Mouse (Mus musculus): ENCODE measurements at regions not wholly inside any gene's neighbourhood (a gene's known extent, or its start where the extent isn't known, plus 50 kb on each side); places are given as distances from the start of the nearest gene placed in this dataset.

- H3K27me3 ChIP-seq (ENCODE audit: control insufficient read depth in 1 of 2, insufficient read depth in 2 of 2, low read length in 2 of 2) = no peaks in the 10 kb centered on the region; a peak in 1 of 4 replicates
- H3K36me3 ChIP-seq (ENCODE audit: control insufficient read depth in 1 of 2, insufficient read depth in 2 of 2, low read length in 2 of 2) = no peaks in the 10 kb centered on the region
- H3K4me3 ChIP-seq (ENCODE audit: control insufficient read depth in 1 of 2, insufficient read depth in 1 of 2, low read depth in 2 of 2, low read length in 2 of 2) = no peak overlapping the region
- H3K9ac ChIP-seq (ENCODE audit: control insufficient read depth, low read depth, low read length, poor library complexity, severe bottlenecking) = no peak overlapping the region
- H3K4me1 ChIP-seq (ENCODE audit: control insufficient read depth in 1 of 2, insufficient read depth in 2 of 2, low read length in 2 of 2) = no peaks in the 10 kb centered on the region
- H3K9me3 ChIP-seq (replicated peaks; ENCODE audit: insufficient read depth, low read length) = no peaks in the 10 kb centered on the region
- TF ChIP-seq BHLHE40 (IDR thresholded peaks at IDR 0.05; ENCODE audit: borderline replicate concordance, low read depth, low read length) = no peak
- no peak for TF ChIP-seq POLR2A (IDR thresholded peaks at IDR 0.05; ENCODE audit: control insufficient read depth in 1 of 2, insufficient read depth in 1 of 2, low read depth in 1 of 2, low read length in 2 of 2, poor library complexity in 1 of 2)
- TF ChIP-seq TCF12 (IDR thresholded peaks at IDR 0.05; ENCODE audit: low read depth, low read length) = no peak
- TF ChIP-seq CTCF (IDR thresholded peaks at IDR 0.05 in 2 of 3, conservative IDR thresholded peaks at IDR 0.05 in 1 of 3; ENCODE audit: control insufficient read depth in 1 of 3, insufficient read depth in 1 of 3, low read depth in 2 of 3, low read length in 3 of 3, poor library complexity in 1 of 3, severe bottlenecking in 1 of 3) = no peak
- no peak for TF ChIP-seq ZKSCAN1 (IDR thresholded peaks at IDR 0.05; ENCODE audit: low read depth, low read length)
- TF ChIP-seq MYC (IDR thresholded peaks at IDR 0.05; ENCODE audit: low read depth, low read length) = no peak
- no peak for TF ChIP-seq GABPA (IDR thresholded peaks at IDR 0.05; ENCODE audit: low read depth, low read length)
- TF ChIP-seq TAL1 (IDR thresholded peaks at IDR 0.05; ENCODE audit: low read length) = no peak
- TF ChIP-seq MAX (IDR thresholded peaks at IDR 0.05; ENCODE audit: low read length) = no peak
- no peak for TF ChIP-seq USF2 (IDR thresholded peaks at IDR 0.05; ENCODE audit: borderline replicate concordance in 1 of 2, insufficient read depth in 1 of 2, low read depth in 1 of 2, low read length in 2 of 2)
- TF ChIP-seq RCOR1 (IDR thresholded peaks at IDR 0.05; ENCODE audit: low read depth, low read length) = no peak
- no peak for TF ChIP-seq MAFK (IDR thresholded peaks at IDR 0.05; ENCODE audit: borderline replicate concordance, low read depth, low read length)
- TF ChIP-seq ELF1 (IDR thresholded peaks at IDR 0.05; ENCODE audit: low read depth, low read length) = no peak
- no peak for TF ChIP-seq ZMIZ1 (IDR thresholded peaks at IDR 0.05; ENCODE audit: low read depth, low read length)
- TF ChIP-seq MAZ (IDR thresholded peaks at IDR 0.05; ENCODE audit: low read depth, low read length) = no peak
- TF ChIP-seq TBP (IDR thresholded peaks at IDR 0.05; ENCODE audit: low read depth, low read length) = no peak
- no peak overlapping the region for H3K27ac ChIP-seq (ENCODE audit: control insufficient read depth, low read depth, low read length)
- DNase-seq (ENCODE audit: low read depth, low spot score) = no peak
- H3K79me2 ChIP-seq (ENCODE audit: control insufficient read depth, insufficient read depth, low read length, poor library complexity) = no peaks in the 10 kb centered on the region
These were observed 72.3 kb upstream of the Cacna1e start for GRCm38 (mm10) chr1:154956625-154957031.

- H3K9me3 ChIP-seq (replicated peaks; ENCODE audit: insufficient read depth, low read length) = no peaks in the 10 kb centered on the region
- H3K4me3 ChIP-seq (ENCODE audit: control insufficient read depth in 1 of 2, insufficient read depth in 1 of 2, low read depth in 2 of 2, low read length in 2 of 2) = no peak overlapping the region
- no peak for DNase-seq (ENCODE audit: low read depth, low spot score)
- H3K9ac ChIP-seq (ENCODE audit: control insufficient read depth, low read depth, low read length, poor library complexity, severe bottlenecking) = no peak overlapping the region
- H3K4me1 ChIP-seq (ENCODE audit: control insufficient read depth in 1 of 2, insufficient read depth in 2 of 2, low read length in 2 of 2) = no peaks in the 10 kb centered on the region
- H3K27me3 ChIP-seq (ENCODE audit: control insufficient read depth in 1 of 2, insufficient read depth in 2 of 2, low read length in 2 of 2) = no peaks in the 10 kb centered on the region
- H3K36me3 ChIP-seq (ENCODE audit: control insufficient read depth in 1 of 2, insufficient read depth in 2 of 2, low read length in 2 of 2) = no peaks in the 10 kb centered on the region
- no peaks in the 10 kb centered on the region for H3K79me2 ChIP-seq (ENCODE audit: control insufficient read depth, insufficient read depth, low read length, poor library complexity)
- H3K27ac ChIP-seq (ENCODE audit: control insufficient read depth, low read depth, low read length) = no peak overlapping the region
- no peak for TF ChIP-seq BHLHE40 (IDR thresholded peaks at IDR 0.05; ENCODE audit: borderline replicate concordance, low read depth, low read length)
- no peak for TF ChIP-seq ZKSCAN1 (IDR thresholded peaks at IDR 0.05; ENCODE audit: low read depth, low read length)
- TF ChIP-seq TBP (IDR thresholded peaks at IDR 0.05; ENCODE audit: low read depth, low read length) = no peak
- TF ChIP-seq RAD21 (IDR thresholded peaks at IDR 0.05; ENCODE audit: low read depth, low read length) = no peak
- TF ChIP-seq HCFC1 (IDR thresholded peaks at IDR 0.05; ENCODE audit: low read depth, low read length) = no peak
- no peak for TF ChIP-seq CHD1 (IDR thresholded peaks at IDR 0.05; ENCODE audit: low read depth, low read length)
- no peak for TF ChIP-seq GATA1 (IDR thresholded peaks at IDR 0.05; ENCODE audit: low read depth, low read length)
- no peak for TF ChIP-seq UBTF (IDR thresholded peaks at IDR 0.05; ENCODE audit: borderline replicate concordance, insufficient read depth, low read depth, low read length)
- no peak for TF ChIP-seq POLR2AphosphoS5 (IDR thresholded peaks at IDR 0.05; ENCODE audit: borderline replicate concordance, low read depth, low read length)
- no peak for TF ChIP-seq SIN3A (IDR thresholded peaks at IDR 0.05; ENCODE audit: low read length)
- no peak for TF ChIP-seq JUND (IDR thresholded peaks at IDR 0.05; ENCODE audit: low read depth, low read length)
- no peak for TF ChIP-seq ZC3H11A (IDR thresholded peaks at IDR 0.05; ENCODE audit: low read depth, low read length)
- TF ChIP-seq ZNF384 (IDR thresholded peaks at IDR 0.05; ENCODE audit: low read depth, low read length) = no peak
- TF ChIP-seq ZMIZ1 (IDR thresholded peaks at IDR 0.05; ENCODE audit: low read depth, low read length) = no peak
- TF ChIP-seq MXI1 (IDR thresholded peaks at IDR 0.05; ENCODE audit: low read depth, low read length) = no peak
- no peak for TF ChIP-seq NELFE (IDR thresholded peaks at IDR 0.05; ENCODE audit: low read depth, low read length)
- no peak for TF ChIP-seq RCOR1 (IDR thresholded peaks at IDR 0.05; ENCODE audit: low read depth, low read length)
- TF ChIP-seq EP300 (IDR thresholded peaks at IDR 0.05; ENCODE audit: low read depth in 1 of 2, low read length in 2 of 2) = no peak
- no peak for TF ChIP-seq ELF1 (IDR thresholded peaks at IDR 0.05; ENCODE audit: low read depth, low read length)
- no peak for TF ChIP-seq GABPA (IDR thresholded peaks at IDR 0.05; ENCODE audit: low read depth, low read length)
These were observed 68.4 kb upstream of the Cacna1e start for GRCm38 (mm10) chr1:154952679-154953078.

All from MEL (cell line).